Mouse (Mus musculus): ENCODE measurements around the gene Slc26a3. TPM values are rescaled to one million over a fixed set of nuclear protein-coding genes. Genes with fewer than 3 reads are reported as not detected.
A peak's percentile ranks its signal among the peaks of the same experiment; 100 is the strongest.

Gene Slc26a3
- polyA plus RNA-seq (2016; fragmentation: Nextera tagmentation; extraction: Ambion mirVana): not detected in 2 replicates

DNA sequence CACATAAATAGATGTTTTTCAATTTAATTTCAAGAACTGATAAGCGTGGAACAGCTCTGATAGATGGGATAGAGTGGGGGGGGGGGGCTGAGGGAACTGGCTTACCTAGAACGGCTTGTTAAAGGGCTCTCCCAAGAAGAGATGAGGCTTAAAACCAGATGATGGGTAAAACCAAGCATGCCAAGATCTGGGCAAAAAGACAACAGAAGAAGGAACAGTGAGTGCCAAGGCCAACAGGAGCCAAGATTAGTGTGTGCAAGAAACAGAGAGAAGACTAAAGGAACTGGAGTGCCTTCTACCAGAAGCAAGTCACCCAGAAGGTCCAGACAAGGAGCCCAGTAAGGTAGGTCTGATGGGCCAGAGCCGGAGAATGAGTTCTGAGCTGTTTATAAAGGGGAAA is at the start of gene Slc26a3:
Gene Slc26a3 (plus strand): TSS at position 301 of the 400 bp plus-strand sequence.
- Histone ChIP-seq H3K9me3 (replicated peaks) (no peaks in the 10 kb centered on the region), H3K36me3 (no peaks in the 10 kb centered on the region), H3K4me2 (no peak within 1 kb of the TSS), H3K9ac (no peak within 1 kb of the TSS), H3K27me3 (replicated peaks) (no peaks in the 10 kb centered on the region), H3K27ac (no peak within 1 kb of the TSS), H3K4me1 (no peaks in the 10 kb centered on the region), H3K4me3 (no peak within 1 kb of the TSS)
- WGBS (ENCODE audit: insufficient replicate concordance): 63% methylated on average over 3 of the region's 3 CpGs
- no peak for ATAC-seq

DNA sequence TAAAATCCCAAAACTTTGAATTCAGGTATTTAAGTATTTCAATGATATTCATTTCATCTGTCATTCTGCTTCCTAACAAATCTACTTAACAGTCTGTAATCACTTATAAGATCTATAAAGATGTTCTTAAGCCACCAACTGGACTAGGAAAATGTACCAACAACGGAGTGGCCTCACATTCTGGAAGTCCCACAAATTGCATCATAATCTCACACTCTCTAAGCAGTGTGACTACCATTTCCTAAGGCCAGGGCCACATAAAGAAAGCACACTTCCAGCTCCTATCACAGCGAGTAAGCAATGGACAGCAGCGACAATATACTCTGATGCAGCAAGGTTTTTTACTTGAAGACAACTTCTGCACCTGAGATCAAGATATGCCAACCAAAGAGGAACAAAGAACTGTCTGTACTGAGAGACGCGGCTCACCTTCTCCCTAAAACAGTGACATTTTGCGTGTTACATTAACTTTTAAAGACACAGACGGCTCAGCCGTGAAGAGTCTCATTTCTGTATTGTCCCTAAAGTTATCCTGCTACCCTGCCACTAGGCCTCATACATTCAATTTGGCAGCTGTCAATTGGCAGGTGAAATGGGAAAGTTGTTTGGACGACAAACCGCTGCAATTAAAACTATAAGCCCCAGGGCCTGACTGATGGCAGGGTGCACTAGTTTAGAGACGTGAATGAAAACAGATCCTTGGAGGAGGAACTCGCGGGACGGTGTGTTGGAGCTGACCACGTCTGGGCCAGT is 40.3 kb upstream of the Slc26a3 start:
- Histone ChIP-seq H3K9me3 (replicated peaks) (no peaks in the 10 kb centered on the region), H3K36me3 (peaks cover 29% of the 10 kb centered on the region), H3K4me2 (peak overlapping the region; percentile 72), H3K4me3 (peak overlapping the region; percentile 86), H3K27ac (peak overlapping the region; percentile 84; the same call in 1 of the 2 replicates), H3K9ac (peak overlapping the region; percentile 88), H3K4me1 (peaks cover 23% of the 10 kb centered on the region), H3K27me3 (replicated peaks) (no peaks in the 10 kb centered on the region)
- 18% methylated on average over 15 of the region's 15 CpGs for WGBS (ENCODE audit: insufficient replicate concordance)
- no peak for ATAC-seq

DNA sequence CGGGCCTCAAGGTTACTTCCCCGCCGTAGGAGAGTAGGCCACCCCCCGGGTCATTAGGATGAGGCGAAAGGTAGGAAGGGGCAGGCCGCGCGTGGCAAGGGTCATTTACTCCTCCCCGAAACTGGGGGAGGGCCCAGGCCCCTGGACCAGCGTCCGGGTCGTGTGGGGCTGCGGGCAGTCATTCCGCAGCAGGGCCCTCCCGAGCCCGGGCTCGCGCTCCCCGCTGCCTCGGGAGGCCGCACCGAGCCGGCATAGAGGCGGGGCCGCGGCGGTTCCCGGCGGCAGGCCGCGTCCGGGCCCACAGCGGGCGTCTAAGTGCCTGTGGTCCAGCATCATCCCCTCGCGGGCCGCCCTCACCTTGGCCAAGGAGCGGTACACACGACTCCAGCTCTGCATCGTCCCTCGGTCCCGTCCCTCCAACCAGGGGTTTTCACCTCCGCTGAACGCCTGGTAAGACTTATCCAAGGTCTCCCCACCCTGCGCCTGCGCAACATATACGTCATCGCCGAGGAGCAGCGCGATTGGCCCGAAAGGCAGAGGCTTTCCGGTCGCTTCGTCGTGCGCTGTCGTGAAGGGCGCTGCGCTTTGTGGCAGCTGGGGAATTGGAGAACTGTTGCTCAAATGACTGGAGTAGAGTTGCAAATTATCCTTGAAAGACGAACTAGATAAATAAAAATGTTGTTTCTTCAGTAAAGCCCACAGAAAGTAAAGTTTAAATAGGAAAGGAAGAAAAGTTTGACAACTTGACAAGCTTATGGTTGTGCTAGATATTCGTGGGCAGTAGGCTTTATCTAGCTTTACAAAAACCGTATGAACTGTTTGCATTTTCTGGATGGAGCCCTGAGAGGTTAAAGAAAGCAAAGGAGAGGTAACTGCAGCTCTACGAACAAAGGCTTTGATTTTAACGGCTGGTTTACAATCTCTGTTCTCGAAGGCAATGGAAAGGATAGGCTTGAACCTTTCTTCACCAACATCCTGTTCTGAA is 39.4 kb upstream of the Slc26a3 start, which contains the start of gene Dld:
Gene Dld (minus strand): TSS at position 510 of the 985 bp plus-strand sequence.
- WGBS (ENCODE audit: insufficient replicate concordance): 4% methylated on average over 66 of the region's 66 CpGs
- no peaks in the 10 kb centered on the region for H3K9me3 ChIP-seq (replicated peaks)
- H3K4me1 ChIP-seq: peaks cover 23% of the 10 kb centered on the region
- peak; percentile 98 for ATAC-seq
- H3K4me3 ChIP-seq: peak within 1 kb of the TSS; percentile 86
- H3K27me3 ChIP-seq (replicated peaks): no peaks in the 10 kb centered on the region
- peak within 1 kb of the TSS; percentile 84 for H3K27ac ChIP-seq
- peak within 1 kb of the TSS; percentile 88 for H3K9ac ChIP-seq
- H3K36me3 ChIP-seq: peaks cover 26% of the 10 kb centered on the region
- H3K4me2 ChIP-seq: peak within 1 kb of the TSS; percentile 72

DNA sequence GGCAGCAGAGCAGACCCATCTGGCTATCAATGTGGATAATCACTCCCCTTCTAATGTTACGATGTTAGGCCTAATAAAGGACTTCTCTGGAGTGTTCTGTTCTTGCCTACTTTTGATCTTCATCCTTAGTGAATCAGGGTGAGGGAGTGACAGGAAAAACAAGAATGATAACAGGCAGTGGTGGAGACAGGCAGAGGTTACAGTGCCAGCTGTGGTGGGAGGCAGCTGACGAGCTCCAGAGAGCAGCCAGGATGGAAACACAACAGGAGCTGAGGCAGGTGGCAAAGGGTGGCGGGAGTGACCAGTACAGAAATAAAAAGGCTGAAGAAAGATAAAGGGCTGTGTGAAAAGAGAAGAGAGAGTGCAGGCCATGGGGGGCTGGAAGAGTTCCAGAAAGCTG is 24.2 kb upstream of the Slc26a3 start:
- no peak overlapping the region for H3K4me2 ChIP-seq
- H3K4me3 ChIP-seq: no peak overlapping the region
- H3K9ac ChIP-seq: no peak overlapping the region
- 55% methylated on average over 3 of the region's 3 CpGs for WGBS (ENCODE audit: insufficient replicate concordance)
- no peak for ATAC-seq
- H3K9me3 ChIP-seq (replicated peaks): 0 out of 2 replicates have a peak, but pooled peaks cover 3% of the 10 kb centered on the region
- no peaks in the 10 kb centered on the region for H3K27me3 ChIP-seq (replicated peaks)
- H3K36me3 ChIP-seq: no peaks in the 10 kb centered on the region
- H3K4me1 ChIP-seq: no peaks in the 10 kb centered on the region
- H3K27ac ChIP-seq: no peak overlapping the region

DNA sequence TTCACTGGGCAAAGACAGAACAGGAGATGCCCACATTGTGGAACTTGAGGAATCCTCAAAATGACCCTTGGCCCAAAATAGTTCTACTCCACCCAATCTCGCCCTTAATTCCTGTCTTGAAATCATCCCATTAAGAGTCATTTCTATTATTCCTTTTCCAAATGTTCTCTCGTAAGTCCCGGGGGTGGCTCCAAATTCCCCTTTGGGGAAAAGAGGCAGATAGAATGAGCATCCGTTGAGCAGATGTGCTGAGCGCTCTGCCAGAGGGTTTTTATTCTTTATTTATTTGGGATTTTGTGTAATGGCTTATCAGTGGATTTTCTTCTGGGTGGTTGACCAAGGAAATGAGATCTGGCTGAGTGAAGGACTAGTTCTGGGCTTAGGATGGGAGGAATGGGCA is 22.9 kb upstream of the Slc26a3 start:
- H3K4me3 ChIP-seq: no peak overlapping the region
- no peak overlapping the region for H3K4me2 ChIP-seq
- no peaks in the 10 kb centered on the region for H3K36me3 ChIP-seq
- no peaks in the 10 kb centered on the region for H3K4me1 ChIP-seq
- H3K27me3 ChIP-seq (replicated peaks): no peaks in the 10 kb centered on the region
- no peak for ATAC-seq
- H3K9me3 ChIP-seq (replicated peaks): 0 out of 2 replicates have a peak, but pooled peaks cover 3% of the 10 kb centered on the region
- 74% methylated on average over 5 of the region's 5 CpGs for WGBS (ENCODE audit: insufficient replicate concordance)
- H3K9ac ChIP-seq: no peak overlapping the region
- no peak overlapping the region for H3K27ac ChIP-seq

DNA sequence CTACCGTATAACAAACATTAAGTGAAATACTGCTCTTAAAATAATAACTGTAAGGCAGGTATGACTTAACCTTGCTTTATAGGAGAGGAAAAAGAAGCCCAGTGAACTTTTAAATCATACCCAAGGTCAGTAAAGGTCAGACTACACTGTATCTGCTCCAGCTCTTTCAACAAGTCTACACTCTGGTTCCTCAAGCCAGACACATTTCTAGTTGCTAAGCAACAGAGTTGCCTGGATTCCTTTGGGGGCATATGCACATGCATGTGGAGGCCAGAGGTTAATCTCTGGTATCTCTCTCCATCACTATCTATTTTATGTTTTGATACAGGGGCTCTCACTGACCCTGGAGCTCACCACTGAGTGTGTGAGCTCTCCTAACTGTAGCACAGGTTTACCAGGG is 21.6 kb upstream of the Slc26a3 start:
- Histone ChIP-seq H3K4me3 (no peak overlapping the region), H3K27me3 (replicated peaks) (no peaks in the 10 kb centered on the region), H3K9ac (no peak overlapping the region), H3K9me3 (replicated peaks) (0 out of 2 replicates have a peak, but pooled peaks cover 3% of the 10 kb centered on the region), H3K4me1 (no peaks in the 10 kb centered on the region), H3K27ac (no peak overlapping the region), H3K4me2 (no peak overlapping the region), H3K36me3 (no peaks in the 10 kb centered on the region)
- 84% methylated on average over 1 of the region's 1 CpGs for WGBS (ENCODE audit: insufficient replicate concordance)
- ATAC-seq: no peak

DNA sequence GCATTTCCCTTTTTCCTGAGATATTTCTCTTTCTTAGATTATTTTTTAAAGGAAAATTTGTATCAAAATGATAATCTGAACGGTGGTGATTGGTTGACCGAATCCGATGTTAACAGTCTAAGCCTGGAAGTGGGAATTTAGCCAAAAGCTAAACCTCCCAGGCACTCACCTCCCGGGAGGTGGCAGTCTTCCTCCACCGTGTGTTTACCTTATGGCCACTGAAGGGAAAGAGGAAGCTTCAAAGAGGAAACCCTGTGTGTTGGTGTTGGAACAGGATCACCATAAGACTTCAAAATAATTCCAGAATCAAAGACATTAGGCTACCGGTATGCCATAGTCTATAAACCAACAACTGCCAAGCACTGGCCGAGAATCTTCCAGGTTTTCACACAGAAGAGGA is 21.0 kb upstream of the Slc26a3 start:
- 74% methylated on average over 7 of the region's 7 CpGs for WGBS (ENCODE audit: insufficient replicate concordance)

DNA sequence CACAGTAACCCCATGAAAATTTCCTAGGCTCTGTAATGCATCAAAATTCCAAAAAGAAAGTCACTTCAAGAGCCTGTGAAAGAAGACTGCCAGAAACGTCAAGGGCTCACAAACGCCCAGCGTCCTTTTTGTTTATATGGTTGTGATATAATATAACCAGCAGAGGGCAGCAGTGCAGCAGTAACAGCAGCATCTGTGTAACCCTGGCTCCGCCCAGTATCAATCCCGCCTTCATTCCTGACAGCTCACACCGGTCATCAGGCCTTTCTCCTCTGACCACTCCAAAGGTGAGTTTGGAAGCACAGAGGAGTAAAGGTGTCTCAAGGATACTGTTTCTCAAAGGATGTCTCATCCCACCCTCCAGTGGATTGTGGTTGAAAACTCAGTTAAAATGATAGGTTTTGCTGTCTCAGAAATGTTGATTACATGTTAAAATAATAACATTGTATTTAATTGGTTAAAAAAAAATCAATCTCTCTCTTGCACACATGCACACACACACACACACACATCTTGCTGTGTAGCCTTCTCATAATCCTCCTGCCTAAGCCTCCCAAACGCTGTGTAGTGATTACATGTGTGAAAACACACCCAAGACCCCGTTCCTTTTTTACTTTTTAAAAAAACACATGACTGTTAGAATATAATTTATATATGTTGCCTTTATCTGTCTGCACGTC is 15.9 kb upstream of the Slc26a3 start:
- ATAC-seq: no peak
- 33% methylated on average over 9 of the region's 9 CpGs for WGBS (ENCODE audit: insufficient replicate concordance)

More for the DNA sequence above, 21.0 kb upstream of the Slc26a3 start:
- no peaks in the 10 kb centered on the region for H3K4me1 ChIP-seq
- H3K36me3 ChIP-seq: no peaks in the 10 kb centered on the region
- no peak overlapping the region for H3K4me3 ChIP-seq
- 0 out of 2 replicates have a peak, but pooled peaks cover 3% of the 10 kb centered on the region for H3K9me3 ChIP-seq (replicated peaks)
- H3K27me3 ChIP-seq (replicated peaks): no peaks in the 10 kb centered on the region
- no peak for ATAC-seq
- H3K9ac ChIP-seq: no peak overlapping the region
- H3K27ac ChIP-seq: no peak overlapping the region
- no peak overlapping the region for H3K4me2 ChIP-seq

DNA sequence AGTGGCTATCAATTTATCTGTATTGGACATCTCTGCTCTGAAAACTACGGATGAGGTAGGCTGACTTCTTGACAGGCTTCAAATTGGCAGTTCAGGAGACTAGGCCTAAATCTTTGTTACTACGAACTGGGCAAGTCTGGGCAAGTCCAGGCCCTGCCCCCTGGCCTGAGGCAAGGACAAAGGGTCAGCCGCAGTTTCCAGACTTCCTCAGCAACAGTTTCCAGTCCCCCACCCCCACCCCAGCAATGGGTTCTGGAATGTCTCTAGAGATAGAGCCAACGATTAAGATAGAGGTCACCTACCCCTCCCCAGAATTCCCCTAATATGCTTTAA is 15.4 kb upstream of the Slc26a3 start:
- Histone ChIP-seq H3K4me1 (peaks cover 7% of the 10 kb centered on the region; the same call in 1 of the 2 replicates), H3K4me2 (no peak overlapping the region), H3K9me3 (replicated peaks) (0 out of 2 replicates have a peak, but pooled peaks cover 3% of the 10 kb centered on the region), H3K4me3 (no peak overlapping the region), H3K27ac (no peak overlapping the region), H3K27me3 (replicated peaks) (no peaks in the 10 kb centered on the region), H3K36me3 (no peaks in the 10 kb centered on the region), H3K9ac (no peak overlapping the region)
- 56% methylated on average over 4 of the region's 4 CpGs for WGBS (ENCODE audit: insufficient replicate concordance)
- no peak for ATAC-seq

More for the DNA sequence above, 15.9 kb upstream of the Slc26a3 start:
- H3K27me3 ChIP-seq (replicated peaks): no peaks in the 10 kb centered on the region
- H3K36me3 ChIP-seq: no peaks in the 10 kb centered on the region
- H3K4me2 ChIP-seq: no peak overlapping the region
- H3K4me3 ChIP-seq: no peak overlapping the region
- 0 out of 2 replicates have a peak, but pooled peaks cover 3% of the 10 kb centered on the region for H3K9me3 ChIP-seq (replicated peaks)
- H3K27ac ChIP-seq: no peak overlapping the region
- no peak overlapping the region for H3K9ac ChIP-seq
- peaks cover 7% of the 10 kb centered on the region; the same call in 1 of the 2 replicates for H3K4me1 ChIP-seq

DNA sequence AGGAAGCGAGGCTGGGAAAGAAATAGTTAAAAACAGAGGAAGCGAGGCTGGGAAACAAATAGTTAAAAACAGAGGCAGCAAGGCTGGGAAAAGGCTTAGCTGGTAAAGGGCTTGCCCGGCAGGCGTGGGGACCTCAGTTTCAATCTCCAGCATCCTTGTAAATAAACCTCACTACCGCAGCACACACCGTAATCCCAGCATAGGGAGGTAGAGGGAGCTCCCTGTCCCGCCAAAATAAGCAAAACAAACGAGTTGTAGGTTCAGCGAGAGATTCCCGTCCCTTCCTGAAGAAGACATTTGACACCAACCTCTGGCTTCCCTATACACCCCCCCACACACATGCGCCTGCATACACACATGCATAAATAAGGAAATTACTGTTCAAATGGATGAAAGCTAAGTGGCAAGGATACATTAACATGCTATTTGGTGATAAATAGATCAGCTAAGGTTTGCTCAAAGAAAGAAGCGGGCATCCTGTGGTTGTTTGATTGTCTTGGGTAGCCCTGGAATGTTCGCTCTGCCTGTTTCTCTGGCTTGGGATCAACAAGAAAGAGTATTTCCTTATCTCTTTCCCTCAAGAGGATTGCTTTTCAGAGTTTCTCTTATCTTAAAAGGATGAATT is 14.2 kb upstream of the Slc26a3 start:
- Histone ChIP-seq H3K9ac (no peak overlapping the region), H3K4me1 (peaks cover 7% of the 10 kb centered on the region; the same call in 1 of the 2 replicates), H3K4me2 (peak overlapping the region; percentile 45), H3K27me3 (replicated peaks) (no peaks in the 10 kb centered on the region), H3K9me3 (replicated peaks) (no peaks in the 10 kb centered on the region), H3K36me3 (no peaks in the 10 kb centered on the region), H3K27ac (no peak overlapping the region), H3K4me3 (0 out of 2 replicates have a peak overlapping the region, but pooled peaks have one; percentile 7)
- no peak for ATAC-seq
- WGBS (ENCODE audit: insufficient replicate concordance): 11% methylated on average over 13 of the region's 13 CpGs

DNA sequence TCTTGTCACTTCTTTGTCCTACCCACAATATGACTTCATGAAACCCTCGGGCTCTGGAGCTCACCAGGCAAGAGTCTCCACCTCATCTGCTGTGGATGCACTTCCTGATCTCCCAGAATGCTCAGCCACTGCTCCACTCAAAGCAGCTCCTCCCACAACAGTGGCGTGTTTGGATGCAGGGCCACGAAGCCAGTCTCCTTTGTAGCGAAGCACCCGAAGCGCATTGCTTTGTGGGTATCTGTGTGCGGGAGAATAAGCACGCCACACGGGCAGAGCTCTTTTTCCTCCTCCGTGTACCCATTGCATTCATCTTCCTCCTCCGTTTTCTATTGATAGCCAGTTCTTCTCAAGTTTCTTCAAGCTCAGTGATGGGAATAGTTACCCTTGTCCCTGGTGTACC is 13.4 kb upstream of the Slc26a3 start:
- ATAC-seq: no peak
- Histone ChIP-seq H3K4me3 (no peak overlapping the region), H3K9ac (no peak overlapping the region), H3K9me3 (replicated peaks) (no peaks in the 10 kb centered on the region), H3K27ac (no peak overlapping the region), H3K4me1 (peaks cover 7% of the 10 kb centered on the region; the same call in 1 of the 2 replicates), H3K36me3 (no peaks in the 10 kb centered on the region), H3K4me2 (peak overlapping the region; percentile 45; the same call in 1 of the 2 replicates), H3K27me3 (replicated peaks) (no peaks in the 10 kb centered on the region)
- 64% methylated on average over 11 of the region's 11 CpGs for WGBS (ENCODE audit: insufficient replicate concordance)
